Mouse (Mus musculus): Measurements from ENCODE around the gene A930002H24Rik. TPM values are rescaled to one million over a fixed set of nuclear protein-coding genes. Genes with fewer than 3 reads are reported as not detected.
A peak's percentile ranks its signal among the peaks of the same experiment; 100 is the strongest.

The A930002H24Rik gene
- polyA plus RNA-seq, 1 experiment from 2014 or later, result 3.2 TPM

GRCm38 (mm10) chr17:63838144-63838543 is 25.4 kb downstream of the A930002H24Rik start:
- DNase-seq (peak; percentile 21), ATAC-seq (ENCODE audit: insufficient read depth) (no peak)
- Histone ChIP-seq H3K27ac (ENCODE audit: low read depth) (no peak overlapping the region), H3K27me3 (ENCODE audit: insufficient read depth, low read length) (no peaks in the 10 kb centered on the region), H3K4me3 (ENCODE audit: low read depth, low read length) (no peak overlapping the region), H3K36me3 (ENCODE audit: insufficient read depth) (no peaks in the 10 kb centered on the region), H3K9ac (no peak overlapping the region), H3K4me2 (no peak overlapping the region), H3K9me3 (ENCODE audit: low read depth, low read length) (no peaks in the 10 kb centered on the region), H3K4me1 (ENCODE audit: insufficient read depth) (no peaks in the 10 kb centered on the region)
- no peak for TF ChIP-seq CTCF (IDR thresholded peaks at IDR 0.05; ENCODE audit: low read depth)
- WGBS, result 83% methylated on average over 8 of the region's 8 CpGs

GRCm38 (mm10) chr17:63836641-63837040 is 26.9 kb downstream of the A930002H24Rik start:
- Histone ChIP-seq H3K9me3 (ENCODE audit: low read depth, low read length) (no peaks in the 10 kb centered on the region), H3K36me3 (ENCODE audit: insufficient read depth) (no peaks in the 10 kb centered on the region), H3K4me2 (no peak overlapping the region), H3K9ac (no peak overlapping the region), H3K4me1 (ENCODE audit: insufficient read depth) (no peaks in the 10 kb centered on the region), H3K27ac (ENCODE audit: low read depth) (no peak overlapping the region), H3K27me3 (ENCODE audit: insufficient read depth, low read length) (no peaks in the 10 kb centered on the region), H3K4me3 (ENCODE audit: low read depth, low read length) (no peak overlapping the region)
- WGBS, result 74% methylated on average over 8 of the region's 8 CpGs
- no peak for DNase-seq
- no peak for TF ChIP-seq CTCF (IDR thresholded peaks at IDR 0.05; ENCODE audit: low read depth)
- no peak for ATAC-seq (ENCODE audit: insufficient read depth)

- Histone ChIP-seq H3K4me3 (ENCODE audit: low read depth, low read length) (no peak overlapping the region), H3K9ac (no peak overlapping the region), H3K27me3 (ENCODE audit: insufficient read depth, low read length) (no peaks in the 10 kb centered on the region), H3K9me3 (ENCODE audit: low read depth, low read length) (no peaks in the 10 kb centered on the region), H3K27ac (ENCODE audit: low read depth) (no peak overlapping the region), H3K4me1 (ENCODE audit: insufficient read depth) (no peaks in the 10 kb centered on the region), H3K4me2 (no peak overlapping the region), H3K36me3 (ENCODE audit: insufficient read depth) (no peaks in the 10 kb centered on the region)
- ATAC-seq (ENCODE audit: insufficient read depth) (no peak), DNase-seq (no peak)
- no peak for TF ChIP-seq CTCF (IDR thresholded peaks at IDR 0.05; ENCODE audit: low read depth)
- WGBS, result 77% methylated on average over 2 of the region's 2 CpGs
Observed at GRCm38 (mm10) chr17:63836223-63836622, 27.4 kb downstream of the A930002H24Rik start.

GRCm38 (mm10) chr17:63831550-63831949 is 32.0 kb downstream of the A930002H24Rik start:
- no peaks in the 10 kb centered on the region for H3K36me3 ChIP-seq (ENCODE audit: insufficient read depth)
- no peak overlapping the region for H3K27ac ChIP-seq (ENCODE audit: low read depth)

GRCm38 (mm10) chr17:63828561-63829332 is 34.8 kb downstream of the A930002H24Rik start:
- Histone ChIP-seq H3K4me2 (no peak overlapping the region), H3K9ac (no peak overlapping the region), H3K27me3 (ENCODE audit: insufficient read depth, low read length) (no peaks in the 10 kb centered on the region), H3K9me3 (ENCODE audit: low read depth, low read length) (no peaks in the 10 kb centered on the region), H3K4me1 (ENCODE audit: insufficient read depth) (no peaks in the 10 kb centered on the region), H3K27ac (ENCODE audit: low read depth) (no peak overlapping the region), H3K36me3 (ENCODE audit: insufficient read depth) (no peaks in the 10 kb centered on the region), H3K4me3 (ENCODE audit: low read depth, low read length) (no peak overlapping the region)
- WGBS, result 37% methylated on average over 5 of the region's 5 CpGs
- no peak for TF ChIP-seq CTCF (IDR thresholded peaks at IDR 0.05; ENCODE audit: low read depth)
- no peak for DNase-seq
- ATAC-seq (ENCODE audit: insufficient read depth), result no peak

More at GRCm38 (mm10) chr17:63831550-63831949, 32.0 kb downstream of the A930002H24Rik start:
- Histone ChIP-seq H3K9ac (no peak overlapping the region), H3K9me3 (ENCODE audit: low read depth, low read length) (no peaks in the 10 kb centered on the region), H3K4me1 (ENCODE audit: insufficient read depth) (no peaks in the 10 kb centered on the region), H3K4me2 (no peak overlapping the region), H3K27me3 (ENCODE audit: insufficient read depth, low read length) (no peaks in the 10 kb centered on the region), H3K4me3 (ENCODE audit: low read depth, low read length) (no peak overlapping the region)
- DNase-seq (no peak), ATAC-seq (ENCODE audit: insufficient read depth) (no peak)
- WGBS, result 69% methylated on average over 4 of the region's 4 CpGs
- no peak for TF ChIP-seq CTCF (IDR thresholded peaks at IDR 0.05; ENCODE audit: low read depth)

- H3K27ac ChIP-seq (ENCODE audit: low read depth), result no peak overlapping the region
- ATAC-seq (ENCODE audit: insufficient read depth), result no peak
- no peak for DNase-seq
- no peak overlapping the region for H3K4me3 ChIP-seq (ENCODE audit: low read depth, low read length)
- no peaks in the 10 kb centered on the region for H3K4me1 ChIP-seq (ENCODE audit: insufficient read depth)
- H3K36me3 ChIP-seq (ENCODE audit: insufficient read depth), result no peaks in the 10 kb centered on the region
- TF ChIP-seq CTCF (IDR thresholded peaks at IDR 0.05; ENCODE audit: low read depth), result no peak
- H3K4me2 ChIP-seq, result no peak overlapping the region
- 66% methylated on average over 7 of the region's 7 CpGs for WGBS
- H3K9ac ChIP-seq, result no peak overlapping the region
- no peaks in the 10 kb centered on the region for H3K9me3 ChIP-seq (ENCODE audit: low read depth, low read length)
- no peaks in the 10 kb centered on the region for H3K27me3 ChIP-seq (ENCODE audit: insufficient read depth, low read length)
Observed at GRCm38 (mm10) chr17:63826767-63827166, 36.8 kb downstream of the A930002H24Rik start.

- no peak overlapping the region for H3K27ac ChIP-seq (ENCODE audit: low read depth)
- H3K4me3 ChIP-seq (ENCODE audit: low read depth, low read length), result no peak overlapping the region
- no peaks in the 10 kb centered on the region for H3K4me1 ChIP-seq (ENCODE audit: insufficient read depth)
- no peak for DNase-seq
- H3K36me3 ChIP-seq (ENCODE audit: insufficient read depth), result no peaks in the 10 kb centered on the region
- WGBS, result 86% methylated on average over 8 of the region's 8 CpGs
- no peaks in the 10 kb centered on the region for H3K27me3 ChIP-seq (ENCODE audit: insufficient read depth, low read length)
- H3K4me2 ChIP-seq, result no peak overlapping the region
- H3K9ac ChIP-seq, result no peak overlapping the region
- TF ChIP-seq CTCF (IDR thresholded peaks at IDR 0.05; ENCODE audit: low read depth), result no peak
- no peak for ATAC-seq (ENCODE audit: insufficient read depth)
- H3K9me3 ChIP-seq (ENCODE audit: low read depth, low read length), result no peaks in the 10 kb centered on the region
Observed at GRCm38 (mm10) chr17:63826196-63826595, 37.4 kb downstream of the A930002H24Rik start.
